Mouse (Mus musculus) testis, adult 2 months (tissue): Measurements from ENCODE around the gene Pfpl.

ENCODE experiments used
- CTCF ChIP-seq: fragments of 200-500 bp; IDR thresholded peaks from 2 replicates; pipeline ENCODE4 v1.5.1; 2012; ENCODE audit warnings: low read depth, mild to moderate bottlenecking, inconsistent platforms, low read length, moderate library complexity; ENCODE audit not compliant: control insufficient read depth, insufficient read depth, insufficient replicate concordance
- POLR2A ChIP-seq: fragments of 200-500 bp; IDR thresholded peaks from 2 replicates; pipeline ENCODE4 v1.6.1; 2012; ENCODE audit warnings: low read depth, mild to moderate bottlenecking, inconsistent platforms, low read length, moderate library complexity; ENCODE audit not compliant: control insufficient read depth

- TF ChIP-seq CTCF (no peak), POLR2A (no peak)
Measured at GRCm38 (mm10) chr19:12473951-12474350, 46.2 kb downstream of the Pfpl start.
